Mouse (Mus musculus) left cerebral cortex, adult 8-10 months (tissue): ENCODE data around the gene Sec31a. TPM values are rescaled to one million over a fixed set of nuclear protein-coding genes. Genes with fewer than 3 reads are reported as not detected.

ENCODE experiments used
- DNase-seq, 2 experiments: peaks; one replicate each; pipeline ENCODE4 v3.0.0; 2022; ENCODE audit warnings: low spot score in 2 of 2
- total RNA-seq, 4 experiments: library from RNA; stranded (reverse); gene quantifications; 2 replicates each; pipeline ENCODE4 v1.2.4; 2022

The Sec31a gene
- total RNA-seq, 4 experiments from 2014 or later = 107 to 120 (median 115) TPM

GRCm38 (mm10) chr5:100350907-100351456 is 65.1 kb downstream of the Sec31a start:
- DNase-seq = no peak

GRCm38 (mm10) chr5:100349287-100350215 is 66.5 kb downstream of the Sec31a start:
- DNase-seq = no peak

GRCm38 (mm10) chr5:100345118-100345517 is 70.9 kb downstream of the Sec31a start:
- no peak for DNase-seq

- DNase-seq = no peak
Observed at GRCm38 (mm10) chr5:100343087-100343486, 72.9 kb downstream of the Sec31a start.

GRCm38 (mm10) chr5:100342422-100342821 is 73.6 kb downstream of the Sec31a start:
- no peak for DNase-seq

- DNase-seq = no peak
Observed at GRCm38 (mm10) chr5:100341042-100341441, 75.0 kb downstream of the Sec31a start.

- DNase-seq = no peak
Observed at GRCm38 (mm10) chr5:100337852-100338251, 78.2 kb downstream of the Sec31a start.

GRCm38 (mm10) chr5:100336876-100337275 is 79.2 kb downstream of the Sec31a start:
- DNase-seq = no peak

- DNase-seq = no peak
Observed at GRCm38 (mm10) chr5:100335581-100336080, 80.4 kb downstream of the Sec31a start.

- no peak for DNase-seq
Observed at GRCm38 (mm10) chr5:100334686-100335085, 81.3 kb downstream of the Sec31a start.

GRCm38 (mm10) chr5:100333607-100334380 is 82.2 kb downstream of the Sec31a start:
- no peak for DNase-seq

- no peak for DNase-seq
Observed at GRCm38 (mm10) chr5:100332300-100333004, 83.6 kb downstream of the Sec31a start.

- DNase-seq = no peak
Observed at GRCm38 (mm10) chr5:100331636-100332035, 84.4 kb downstream of the Sec31a start.

- DNase-seq = peak; percentile 52 to 76
Observed at GRCm38 (mm10) chr5:100322081-100322480, 94.0 kb downstream of the Sec31a start.

- no peak for DNase-seq
Observed at GRCm38 (mm10) chr5:100317842-100318241, 98.2 kb downstream of the Sec31a start.

- DNase-seq = no peak
Observed at GRCm38 (mm10) chr5:100317010-100317409, 99.0 kb downstream of the Sec31a start.

GRCm38 (mm10) chr5:100315646-100316045 is 100.4 kb downstream of the Sec31a start:
- no peak for DNase-seq

GRCm38 (mm10) chr5:100312391-100312790 is 103.6 kb downstream of the Sec31a start:
- no peak for DNase-seq
